Mouse (Mus musculus): ENCODE data around the gene Kcnmb4.

Gene Kcnmb4

GRCm38 (mm10) chr10:116397573-116397972, 76.1 kb downstream of the Kcnmb4 start:
- DNase-seq = no peak

GRCm38 (mm10) chr10:116396966-116397365, 76.7 kb downstream of the Kcnmb4 start:
- no peak for DNase-seq

GRCm38 (mm10) chr10:116396279-116396678, 77.4 kb downstream of the Kcnmb4 start:
- no peak for DNase-seq

- DNase-seq = no peak
Observed at GRCm38 (mm10) chr10:116394585-116394984, 79.1 kb downstream of the Kcnmb4 start.

- DNase-seq = no peak
Observed at GRCm38 (mm10) chr10:116393790-116394475, 79.7 kb downstream of the Kcnmb4 start.

- DNase-seq = no peak
Observed at GRCm38 (mm10) chr10:116388840-116389239, 84.8 kb downstream of the Kcnmb4 start.

- no peak for DNase-seq
Observed at GRCm38 (mm10) chr10:116386391-116386885, 87.2 kb downstream of the Kcnmb4 start.

- DNase-seq = no peak
Observed at GRCm38 (mm10) chr10:116384401-116384800, 89.3 kb downstream of the Kcnmb4 start.

- DNase-seq = no peak
Observed at GRCm38 (mm10) chr10:116382826-116383685, 90.6 kb downstream of the Kcnmb4 start.

- DNase-seq = no peak
Observed at GRCm38 (mm10) chr10:116376853-116377252, 96.8 kb downstream of the Kcnmb4 start.

GRCm38 (mm10) chr10:116374111-116374510, 99.6 kb downstream of the Kcnmb4 start:
- peak; percentile 84 for DNase-seq

GRCm38 (mm10) chr10:116370991-116371725, 102.5 kb downstream of the Kcnmb4 start:
- DNase-seq = no peak
